15 mouse cellular contexts compared by ENCODE assay signal in the genomic region with DNA sequence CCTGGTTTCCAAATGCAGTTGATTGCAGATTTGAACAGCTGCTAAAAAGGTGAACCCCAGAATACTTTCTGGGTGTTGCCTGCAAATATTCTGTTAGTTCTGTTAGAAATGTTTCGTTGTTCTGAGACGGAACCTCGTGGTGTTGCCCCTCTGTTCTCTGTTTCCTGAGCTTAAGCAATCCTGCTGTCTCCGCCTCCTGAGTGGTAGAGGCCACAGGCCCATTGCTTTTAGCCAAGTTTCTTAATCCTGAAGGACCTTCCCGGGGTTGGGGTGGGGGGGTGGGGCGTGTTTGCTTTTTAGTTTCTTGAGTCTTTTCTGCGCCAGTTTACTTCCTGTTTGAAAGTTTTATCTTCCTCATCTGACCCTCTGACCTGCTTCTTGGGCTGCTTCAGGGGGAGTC. TPM values are rescaled to one million over a fixed set of nuclear protein-coding genes. Genes with fewer than 3 reads are reported as not detected.
DNase-seq lines count a peak whose midpoint lies in the region; TF ChIP-seq lines count a peak whose summit lies in the region.
"Had no signal": no experiment of that assay in that cellular context is flagged by ENCODE, and none has a peak within 500 bp of the region (broad histone marks: within the 10 kb centered on the region; RNA-seq: fewer than 3 reads in every experiment).

No protein-coding gene starts in this region.

- no peak for TF ChIP-seq POLR2A in liver, adult 2 months (IDR thresholded peaks at IDR 0.05; ENCODE audit: extremely low read depth, insufficient read depth, low read length)

- no peaks in the 10 kb centered on the region for H3K36me3 ChIP-seq in liver, adult 2 months (ENCODE audit: control insufficient read depth, insufficient read depth, low read length)
- H3K36me3 ChIP-seq: embryonic facial prominence, embryonic 12.5 days; forebrain, embryonic 15.5 days had no signal

- 68% methylated on average over 7 of the region's 7 CpGs for whole genome bisulfite sequencing in liver, adult 2 months

- no peaks in the 10 kb centered on the region for H3K27me3 ChIP-seq in liver, adult 2 months (ENCODE audit: control insufficient read depth, insufficient read depth, low read length)
- H3K27me3 ChIP-seq: embryonic facial prominence, embryonic 12.5 days; forebrain, embryonic 15.5 days had no signal

- no peak for TF ChIP-seq CTCF in liver, adult 2 months (IDR thresholded peaks at IDR 0.05; ENCODE audit: low read depth, low read length)

- no peaks in the 10 kb centered on the region for H3K79me2 ChIP-seq in liver, adult 2 months (ENCODE audit: control insufficient read depth, insufficient read depth, low read length)

- DNase-seq in heart, adult 11 months: peak; percentile 90
- no peak for DNase-seq in heart, postnatal 4 days
- DNase-seq in CD4-positive, CD25-positive, alpha-beta regulatory T cell, adult 2 months (ENCODE audit: low read depth, low spot score): peak; percentile 27
- no peak for DNase-seq in liver, adult 2 months (ENCODE audit: extremely low read depth, low read depth, low spot score)
- DNase-seq in lung, postnatal 4 days: peak; percentile 64 to 67
- no peak for DNase-seq in T-cell, adult 2 months (ENCODE audit: low spot score)
- DNase-seq in left cerebral cortex, postnatal 4 days: no peak
- DNase-seq in right cerebral cortex, postnatal 4 days: no peak
- DNase-seq: adrenal gland, postnatal 25 days; cerebellum, adult 9-11 months; gastrocnemius, postnatal 36 days had no signal

- no peak overlapping the region for H3K9ac ChIP-seq in liver, adult 2 months (ENCODE audit: low read depth, low read length)
- H3K9ac ChIP-seq: embryonic facial prominence, embryonic 12.5 days; forebrain, embryonic 15.5 days; hindbrain, embryonic 14.5 days had no signal

- no peaks in the 10 kb centered on the region for H3K4me1 ChIP-seq in liver, adult 2 months (ENCODE audit: control insufficient read depth, insufficient read depth, low read length)
- H3K4me1 ChIP-seq: forebrain, embryonic 15.5 days had no signal

- no peak overlapping the region for H3K4me3 ChIP-seq in liver, adult 2 months (ENCODE audit: insufficient read depth, low read depth, low read length)
- H3K4me3 ChIP-seq: embryonic facial prominence, embryonic 12.5 days; forebrain, embryonic 15.5 days; myocyte had no signal

- intact Hi-C loops in left cerebral cortex, postnatal 4 days (cut with DNase I): no loop called here

- H3K27ac ChIP-seq in liver, adult 2 months (replicated peaks; ENCODE audit: insufficient read depth, low read depth, low read length): 0 out of 2 replicates have a peak overlapping the region, but pooled peaks have one; percentile 23
- H3K27ac ChIP-seq: embryonic facial prominence, embryonic 12.5 days; forebrain, embryonic 15.5 days; hindbrain, embryonic 14.5 days had no signal

RNA-seq across cellular contexts. Expression of gene Tmed10, which starts 19.3 kb away (rescaled TPM):
- total RNA-seq in heart, postnatal 4 days (2021): 100 to 1,000 TPM; 195 to 196 TPM
- total RNA-seq in liver, adult 2 months (2014; rRNA removed): 44.3 and 57.3 TPM in 2 replicates
- polyA plus RNA-seq in liver, adult 2 months (2012; rRNA removed): 151 and 152 TPM in 2 replicates
- 100 to 1,000 TPM; 153 to 164 TPM for total RNA-seq in left cerebral cortex, postnatal 4 days (2021)

RNA-seq across cellular contexts. Expression of gene Nek9, which starts 54.8 kb away (rescaled TPM):
- 10 to 100 TPM; 68.4 to 73.6 TPM for total RNA-seq in heart, postnatal 4 days (2021)
- 17.0 and 19.1 TPM in 2 replicates for total RNA-seq in liver, adult 2 months (2014; rRNA removed)
- polyA plus RNA-seq in liver, adult 2 months (2012; rRNA removed): 13.7 and 14.0 TPM in 2 replicates
- total RNA-seq in left cerebral cortex, postnatal 4 days (2021): 10 to 100 TPM; 28.9 to 32.0 TPM

Comparison
In these comparisons a context has a peak if more than half of its experiments do, and no peak if none do; other contexts are left out.
1. DNase-seq: peak in heart, adult 11 months (single experiment), CD4-positive, CD25-positive, alpha-beta regulatory T cell, adult 2 months (single experiment) and lung, postnatal 4 days (2 of 2); none in heart, postnatal 4 days (single experiment), liver, adult 2 months (single experiment), T-cell, adult 2 months (single experiment), left cerebral cortex, postnatal 4 days (single experiment) and right cerebral cortex, postnatal 4 days (single experiment).